Mouse (Mus musculus) lung, postnatal 10 days (tissue): ENCODE results near the gene Afap1.
A peak's percentile ranks its signal among the peaks of the same experiment; 100 is the strongest.

ENCODE experiments used
- DNase-seq: peaks from one replicate; pipeline ENCODE4 v3.0.0; 2021

The Afap1 gene

GRCm38 (mm10) chr5:35893093-35893804 lies at the start of gene Afap1:
Afap1 (plus strand) TSS chr5:35893319.
- DNase-seq: peak; percentile 100

- DNase-seq: no peak
Measured at GRCm38 (mm10) chr5:35851485-35851884, 41.6 kb upstream of the Afap1 start.

- DNase-seq: no peak
Measured at GRCm38 (mm10) chr5:35853463-35853862, 39.7 kb upstream of the Afap1 start.

GRCm38 (mm10) chr5:35856245-35856644 lies 36.9 kb upstream of the Afap1 start:
- peak; percentile 29 for DNase-seq

GRCm38 (mm10) chr5:35858069-35858468 lies 35.0 kb upstream of the Afap1 start:
- DNase-seq: peak; percentile 65

- DNase-seq: no peak
Measured at GRCm38 (mm10) chr5:35861456-35861855, 31.7 kb upstream of the Afap1 start.

GRCm38 (mm10) chr5:35869973-35870372 lies 23.1 kb upstream of the Afap1 start:
- no peak for DNase-seq

GRCm38 (mm10) chr5:35870408-35871012 lies 22.6 kb upstream of the Afap1 start:
- peak; percentile 83 for DNase-seq

GRCm38 (mm10) chr5:35873382-35873781 lies 19.7 kb upstream of the Afap1 start:
- DNase-seq: no peak

GRCm38 (mm10) chr5:35876236-35876635 lies 16.9 kb upstream of the Afap1 start:
- DNase-seq: no peak

- no peak for DNase-seq
Measured at GRCm38 (mm10) chr5:35879199-35879598, 13.9 kb upstream of the Afap1 start.

- peak; percentile 31 for DNase-seq
Measured at GRCm38 (mm10) chr5:35882391-35882790, 10.7 kb upstream of the Afap1 start.

GRCm38 (mm10) chr5:35884262-35884661 lies 8.9 kb upstream of the Afap1 start:
- DNase-seq: peak; percentile 60

GRCm38 (mm10) chr5:35884689-35885088 lies 8.4 kb upstream of the Afap1 start:
- no peak for DNase-seq

- DNase-seq: peak; percentile 38
Measured at GRCm38 (mm10) chr5:35888959-35889358, 4.2 kb upstream of the Afap1 start.

- DNase-seq: no peak
Measured at GRCm38 (mm10) chr5:35889641-35890040, 3.5 kb upstream of the Afap1 start.

- no peak for DNase-seq
Measured at GRCm38 (mm10) chr5:35890985-35891730, 2.0 kb upstream of the Afap1 start.

- DNase-seq: no peak
Measured at GRCm38 (mm10) chr5:35892363-35892762, 756 bp upstream of the Afap1 start.

- peak; percentile 86 for DNase-seq
Measured at GRCm38 (mm10) chr5:35893805-35894260, 714 bp downstream of the Afap1 start.

- DNase-seq: peak; percentile 58
Measured at GRCm38 (mm10) chr5:35894295-35895047, 1.4 kb downstream of the Afap1 start.

- DNase-seq: no peak
Measured at GRCm38 (mm10) chr5:35895926-35896325, 2.8 kb downstream of the Afap1 start.

- no peak for DNase-seq
Measured at GRCm38 (mm10) chr5:35896556-35896955, 3.4 kb downstream of the Afap1 start.

- DNase-seq: no peak
Measured at GRCm38 (mm10) chr5:35897147-35897546, 4.0 kb downstream of the Afap1 start.
